Comparison of ENCODE assay signal across 18 mouse cellular contexts in the genomic region with DNA sequence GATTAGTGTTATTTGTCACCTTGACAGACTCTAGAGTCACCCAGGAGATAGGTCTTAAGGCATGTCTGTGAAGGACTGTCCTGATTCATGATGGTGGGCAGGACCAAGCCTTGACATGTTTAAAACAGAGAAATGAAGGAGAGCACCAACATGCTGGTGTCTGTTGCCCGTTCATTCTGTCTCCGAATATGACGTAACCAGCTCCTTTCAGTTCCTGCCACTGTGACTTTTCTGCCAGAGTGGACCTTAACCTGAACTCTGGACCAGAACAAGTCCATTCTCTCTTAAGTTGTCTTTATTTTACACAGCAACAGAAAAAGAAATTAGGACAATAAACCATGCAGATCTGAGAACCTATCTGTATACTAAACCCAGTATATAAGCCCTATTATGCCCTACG.
DNase-seq lines count a peak whose midpoint lies in the region; ATAC-seq and TF ChIP-seq lines count a peak whose summit lies in the region.
"Had no signal": no experiment of that assay in that cellular context is flagged by ENCODE, and none has a peak within 500 bp of the region (broad histone marks: within the 10 kb centered on the region; RNA-seq: fewer than 3 reads in every experiment).

No protein-coding gene starts in this region.

- intact Hi-C loops in left cerebral cortex, adult 2 months (cut with DNase I): loop anchor here (5.0 kb wide), 2 partner anchors 733 to 833 kb away; no protein-coding TSS in a partner anchor
- intact Hi-C loops in left cerebral cortex, postnatal 25 days (cut with DNase I): loop anchor here (2.0 to 10.0 kb wide), 4 partner anchors 112 to 731 kb away; no protein-coding TSS in a partner anchor

- no peak for TF ChIP-seq CTCF in left cerebral cortex, adult 2 months (IDR thresholded peaks at IDR 0.05)

- H3K4me3 ChIP-seq in heart, embryonic 11.5 days (ENCODE audit: low read depth, low read length): no peak overlapping the region
- no peak overlapping the region for H3K4me3 ChIP-seq in left cerebral cortex, adult 2 months
- no peak overlapping the region for H3K4me3 ChIP-seq in stomach, embryonic 16.5 days (replicated peaks; ENCODE audit: low read length)
- H3K4me3 ChIP-seq: embryonic facial prominence, embryonic 15.5 days; heart, embryonic 12.5 days; hindbrain, embryonic 15.5 days; layer of hippocampus, adult 2 months; limb, embryonic 15.5 days; midbrain, embryonic 15.5 days; neural tube, embryonic 15.5 days had no signal

- H3K4me2 ChIP-seq in heart, embryonic 11.5 days: no peak overlapping the region
- H3K4me2 ChIP-seq in stomach, embryonic 16.5 days (ENCODE audit: low read depth, low read length): no peak overlapping the region
- H3K4me2 ChIP-seq: embryonic facial prominence, embryonic 15.5 days; heart, embryonic 12.5 days; hindbrain, embryonic 15.5 days; limb, embryonic 15.5 days; midbrain, embryonic 15.5 days; neural tube, embryonic 15.5 days had no signal

- no peaks in the 10 kb centered on the region for H3K36me3 ChIP-seq in heart, embryonic 11.5 days (ENCODE audit: control insufficient read depth, insufficient read depth, low read length)
- H3K36me3 ChIP-seq in stomach, embryonic 16.5 days (ENCODE audit: control insufficient read depth, insufficient read depth, low read length): no peaks in the 10 kb centered on the region
- H3K36me3 ChIP-seq: embryonic facial prominence, embryonic 15.5 days; heart, embryonic 12.5 days; hindbrain, embryonic 15.5 days; limb, embryonic 15.5 days; midbrain, embryonic 15.5 days; neural tube, embryonic 15.5 days had no signal

- H3K9me3 ChIP-seq in heart, embryonic 11.5 days (replicated peaks; ENCODE audit: control insufficient read depth, low read length): no peaks in the 10 kb centered on the region
- H3K9me3 ChIP-seq in stomach, embryonic 16.5 days (replicated peaks; ENCODE audit: control insufficient read depth, low read length): peaks cover 6% of the 10 kb centered on the region; the same call in 1 of the 2 replicates
- H3K9me3 ChIP-seq: embryonic facial prominence, embryonic 15.5 days; heart, embryonic 12.5 days; hindbrain, embryonic 15.5 days; limb, embryonic 15.5 days; midbrain, embryonic 15.5 days; neural tube, embryonic 15.5 days had no signal

- H3K27me3 ChIP-seq in heart, embryonic 11.5 days (ENCODE audit: control insufficient read depth, insufficient read depth, low read length): no peaks in the 10 kb centered on the region
- no peaks in the 10 kb centered on the region for H3K27me3 ChIP-seq in stomach, embryonic 16.5 days (ENCODE audit: control insufficient read depth, insufficient read depth, low read length)
- H3K27me3 ChIP-seq: embryonic facial prominence, embryonic 15.5 days; heart, embryonic 12.5 days; hindbrain, embryonic 15.5 days; limb, embryonic 15.5 days; midbrain, embryonic 15.5 days; neural tube, embryonic 15.5 days had no signal

- no peak overlapping the region for H3K27ac ChIP-seq in heart, embryonic 11.5 days (ENCODE audit: low read depth, low read length)
- H3K27ac ChIP-seq in left cerebral cortex, adult 2 months: peak overlapping the region; percentile 62
- H3K27ac ChIP-seq in stomach, embryonic 16.5 days (ENCODE audit: low read length): peak overlapping the region; percentile 83
- H3K27ac ChIP-seq: embryonic facial prominence, embryonic 15.5 days; hindbrain, embryonic 15.5 days; layer of hippocampus, adult 2 months; limb, embryonic 15.5 days; midbrain, embryonic 15.5 days; neural tube, embryonic 15.5 days had no signal

- peaks cover 18% of the 10 kb centered on the region for H3K4me1 ChIP-seq in heart, embryonic 11.5 days (ENCODE audit: control insufficient read depth, insufficient read depth, low read length)
- peaks cover 17% of the 10 kb centered on the region; the same call in 1 of the 2 replicates for H3K4me1 ChIP-seq in stomach, embryonic 16.5 days (ENCODE audit: control insufficient read depth, insufficient read depth, low read length)
- H3K4me1 ChIP-seq: midbrain, embryonic 15.5 days had no signal

- no peak overlapping the region for H3K9ac ChIP-seq in heart, embryonic 11.5 days (ENCODE audit: low read depth, low read length)
- no peak overlapping the region for H3K9ac ChIP-seq in stomach, embryonic 16.5 days (ENCODE audit: low read length)
- H3K9ac ChIP-seq: embryonic facial prominence, embryonic 15.5 days; heart, embryonic 12.5 days; hindbrain, embryonic 15.5 days; limb, embryonic 15.5 days; midbrain, embryonic 15.5 days; neural tube, embryonic 15.5 days had no signal

- peak; percentile 43 for DNase-seq in heart, adult 11 months
- DNase-seq in left cerebral cortex, adult 2 months (ENCODE audit: extremely low spot score in 1 of 2, low spot score in 2 of 2): no peak
- DNase-seq in left cerebral cortex, postnatal 25 days (ENCODE audit: low spot score in 2 of 2): no peak
- DNase-seq: cerebellum, adult 18-20 months; layer of hippocampus, postnatal 36 days; lung, adult 2 months; thymus, postnatal 4 days had no signal

- WGBS in heart, embryonic 11.5 days (ENCODE audit: insufficient replicate concordance): 78% methylated on average over 4 of the region's 4 CpGs
- WGBS in stomach, embryonic 16.5 days: 75% methylated on average over 4 of the region's 4 CpGs

- ATAC-seq in heart, embryonic 11.5 days (replicated peaks; ENCODE audit: insufficient number of reproducible peaks, low FRiP score, low TSS enrichment): no peak
- ATAC-seq in granulocyte monocyte progenitor cell, adult 5-6 weeks (replicated peaks; ENCODE audit: poor library complexity, severe bottlenecking): peak; percentile 33
- ATAC-seq in stomach, embryonic 16.5 days (ENCODE audit: insufficient read depth, low FRiP score): no peak
- ATAC-seq in erythroblast, adult 5-6 weeks (replicated peaks; ENCODE audit: low FRiP score, poor library complexity, severe bottlenecking): no peak
- ATAC-seq: midbrain, embryonic 15.5 days had no signal
